Mouse (Mus musculus) left cerebral cortex, adult 8-10 months (tissue): Measurements from ENCODE around the gene Kcns1. TPM values are rescaled to one million over a fixed set of nuclear protein-coding genes. Genes with fewer than 3 reads are reported as not detected.
"Not testable (repeated sequence)": the region's sequence is repeated elsewhere in the genome, so short reads cannot be mapped to it uniquely, and the experiment has no call there.

Experiments used
- DNase-seq, 2 experiments: peaks; one replicate each; pipeline ENCODE4 v3.0.0; 2022; ENCODE audit warnings: low spot score in 2 of 2
- total RNA-seq, 4 experiments: library from RNA; stranded (reverse); gene quantifications; 2 replicates each; pipeline ENCODE4 v1.2.4; 2022

Kcns1 gene
- 10 to 100 TPM; 17.5 to 19.4 (median 18.5) TPM for total RNA-seq

- no peak for DNase-seq
Measured at GRCm38 (mm10) chr2:164170902-164171301, at the start of gene Kcns1. TSS of gene Kcns1 (minus strand) at chr2:164171113.

GRCm38 (mm10) chr2:164219295-164219694 lies 48.4 kb upstream of the Kcns1 start:
- DNase-seq, result no peak

- peak in 1 of 2 experiments; percentile 20 for DNase-seq
Measured at GRCm38 (mm10) chr2:164212711-164213110, 41.8 kb upstream of the Kcns1 start.

GRCm38 (mm10) chr2:164210892-164211291 lies 40.0 kb upstream of the Kcns1 start:
- no peak for DNase-seq

GRCm38 (mm10) chr2:164206676-164207075 lies 35.8 kb upstream of the Kcns1 start:
- DNase-seq, result no peak

GRCm38 (mm10) chr2:164206011-164206410 lies 35.1 kb upstream of the Kcns1 start:
- not testable (repeated sequence) for DNase-seq

GRCm38 (mm10) chr2:164199626-164200327 lies 28.9 kb upstream of the Kcns1 start, which contains the start of gene Wfdc15a:
TSS of gene Wfdc15a (minus strand) at chr2:164200130.
- DNase-seq, result no peak

GRCm38 (mm10) chr2:164196700-164196990 lies 25.7 kb upstream of the Kcns1 start:
- no peak for DNase-seq

GRCm38 (mm10) chr2:164195971-164196699 lies 25.2 kb upstream of the Kcns1 start:
- no peak for DNase-seq

GRCm38 (mm10) chr2:164194959-164195630 lies 24.2 kb upstream of the Kcns1 start:
- no peak for DNase-seq

- DNase-seq, result no peak
Measured at GRCm38 (mm10) chr2:164192279-164192678, 21.4 kb upstream of the Kcns1 start.

- no peak for DNase-seq
Measured at GRCm38 (mm10) chr2:164190576-164190975, 19.7 kb upstream of the Kcns1 start, which contains the start of gene Wfdc12. TSS of gene Wfdc12 (minus strand) at chr2:164190608.

- DNase-seq, result no peak
Measured at GRCm38 (mm10) chr2:164188722-164189121, 17.8 kb upstream of the Kcns1 start.

- no peak for DNase-seq
Measured at GRCm38 (mm10) chr2:164184145-164184719, 13.3 kb upstream of the Kcns1 start.

- DNase-seq, result no peak
Measured at GRCm38 (mm10) chr2:164183340-164183739, 12.4 kb upstream of the Kcns1 start.

- no peak for DNase-seq
Measured at GRCm38 (mm10) chr2:164182692-164183255, 11.9 kb upstream of the Kcns1 start, which contains the start of gene Wfdc5. TSS of gene Wfdc5 (minus strand) at chr2:164182742.

GRCm38 (mm10) chr2:164180770-164181169 lies 9.9 kb upstream of the Kcns1 start:
- DNase-seq, result no peak

- no peak for DNase-seq
Measured at GRCm38 (mm10) chr2:164180124-164180523, 9.2 kb upstream of the Kcns1 start.

- DNase-seq, result no peak
Measured at GRCm38 (mm10) chr2:164177831-164178230, 6.9 kb upstream of the Kcns1 start.

- DNase-seq, result no peak
Measured at GRCm38 (mm10) chr2:164175850-164176249, 4.9 kb upstream of the Kcns1 start.

GRCm38 (mm10) chr2:164174649-164175395 lies 3.9 kb upstream of the Kcns1 start:
- DNase-seq, result peak in 1 of 2 experiments; percentile 91
